Mouse (Mus musculus) limb, embryonic 14.5 days (tissue): ENCODE data around the gene Stil. TPM values are rescaled to one million over a fixed set of nuclear protein-coding genes. Genes with fewer than 3 reads are reported as not detected.

Experiments used
- ATAC-seq: fragments of 200-750 bp; cut with Nextera tagmentation; 2 replicates; pipeline ENCODE4 v1.8.0; 2017; ENCODE audit warnings: low read depth, moderate number of reproducible peaks, moderate TSS enrichment; ENCODE audit not compliant: low FRiP score
- DNase-seq: peaks from one replicate; pipeline ENCODE4 v3.0.0-alpha.2; 2015; ENCODE audit warnings: low spot score
- H3K27ac ChIP-seq: fragments of 300-500 bp; sonication (generic); replicated peaks from 2 replicates; pipeline ENCODE4 v1.5.1; 2014; ENCODE audit warnings: low read depth, mild to moderate bottlenecking, low read length, moderate library complexity, mixed read lengths
- H3K27me3 ChIP-seq: fragments of 300-500 bp; sonication (generic); 2 replicates; pipeline ENCODE4 v1.6.1; 2014; ENCODE audit warnings: low read length, mixed read lengths; ENCODE audit not compliant: control insufficient read depth, insufficient read depth
- H3K36me3 ChIP-seq: fragments of 300-500 bp; sonication (generic); 2 replicates; pipeline ENCODE4 v1.6.1; 2014; ENCODE audit warnings: mild to moderate bottlenecking, low read length, moderate library complexity, mixed read lengths; ENCODE audit not compliant: control insufficient read depth, insufficient read depth
- H3K4me1 ChIP-seq: fragments of 300-500 bp; sonication (generic); 2 replicates; pipeline ENCODE4 v1.6.1; 2014; ENCODE audit warnings: antibody characterized with exemption, low read length, mixed read lengths; ENCODE audit not compliant: control insufficient read depth, insufficient read depth
- H3K4me2 ChIP-seq: fragments of 300-500 bp; sonication (generic); replicated peaks from 2 replicates; pipeline ENCODE4 v1.6.1; 2014; ENCODE audit warnings: low read depth, mild to moderate bottlenecking, low read length, moderate library complexity; ENCODE audit not compliant: severe bottlenecking
- H3K4me3 ChIP-seq: fragments of 300-500 bp; sonication (generic); replicated peaks from 2 replicates; pipeline ENCODE4 v1.5.1; 2014; ENCODE audit warnings: low read length
- H3K9ac ChIP-seq: fragments of 300-500 bp; sonication (generic); 2 replicates; pipeline ENCODE4 v1.6.1; 2014; ENCODE audit warnings: mild to moderate bottlenecking, low read depth, low read length, moderate library complexity; ENCODE audit not compliant: severe bottlenecking
- H3K9me3 ChIP-seq: fragments of 300-500 bp; sonication (generic); 2 replicates; pipeline ENCODE4 v1.6.1; 2016; ENCODE audit warnings: low read length; ENCODE audit not compliant: control insufficient read depth
- POLR2A ChIP-seq: fragments of 200-500 bp; IDR thresholded peaks from 2 replicates; pipeline ENCODE4 v1.8.0; 2012; ENCODE audit warnings: inconsistent platforms, mild to moderate bottlenecking, moderate library complexity, borderline replicate concordance; ENCODE audit not compliant: insufficient read depth, insufficient read length; ENCODE audit errors: extremely low read depth
- WGBS: fragments of 180-500 bp; shearing (Covaris S2); extraction: QIAGEN DNeasy Blood & Tissue Kit; methylation state at CpG from one replicate; pipeline ENCODE4 v1.1.7; 2014; 5-methylcytosine and 5-hydroxymethylcytosine counted together
- polyA plus RNA-seq, 2 experiments: library from polyadenylated mRNA; depleted of rRNA in 1 of 2; stranded (reverse) in 1 of 2; unstranded in 1 of 2; fragments of >200 nt; fragmentation: Nextera tagmentation in 1 of 2; extraction: Ambion mirVana in 1 of 2; gene quantifications; 2 replicates each; pipeline versions ENCODE4 v1.2.1 to v1.2.3; 2012 to 2014

The Stil gene
- polyA plus RNA-seq, 2 experiments, result 12.8 to 16.2 TPM

DNA sequence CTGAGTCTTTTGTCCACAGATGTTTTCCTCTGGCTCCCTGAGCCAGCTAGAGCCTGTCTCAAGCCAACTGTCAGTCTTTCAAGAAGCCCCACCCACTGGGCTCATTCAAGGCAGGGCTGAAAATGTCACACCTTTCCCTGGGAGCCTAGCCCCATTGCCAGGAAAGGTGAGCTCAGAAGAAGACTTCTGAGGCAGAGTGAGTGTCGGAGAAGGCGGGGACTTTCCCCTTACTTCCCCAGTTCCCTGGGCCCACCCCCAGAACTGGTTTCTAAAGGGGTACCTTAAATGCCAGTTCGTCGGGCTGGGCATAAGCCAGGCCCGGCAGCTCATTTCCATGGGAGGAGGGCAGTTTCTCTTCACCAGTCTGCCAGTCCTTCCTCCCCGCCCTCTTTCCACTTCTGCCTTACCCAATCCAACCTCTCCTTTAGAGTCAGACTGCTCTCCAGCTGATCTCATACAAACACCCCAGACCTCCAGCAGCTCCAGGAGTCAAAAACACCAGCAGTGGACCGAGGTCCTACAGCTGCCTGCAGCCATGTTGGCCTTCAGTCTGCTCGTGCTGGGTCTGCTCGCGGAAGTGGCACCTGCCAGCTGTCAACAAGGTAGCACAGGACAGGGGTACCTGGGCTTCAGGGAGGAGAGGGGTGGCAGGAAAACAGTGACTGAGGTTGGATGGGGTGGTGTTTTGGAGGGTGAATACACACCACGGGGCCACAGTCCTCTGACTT is 88.8 kb downstream of the Stil start, which contains the start of gene Pdzk1ip1:
TSS of gene Pdzk1ip1 (plus strand) at position 98 of the 728 bp plus-strand sequence.
- no peaks in the 10 kb centered on the region for H3K9me3 ChIP-seq
- peak within 1 kb of the TSS; percentile 19; the same call in 1 of the 2 replicates for H3K4me2 ChIP-seq
- H3K4me3 ChIP-seq, result no peak within 1 kb of the TSS
- H3K27ac ChIP-seq, result no peak within 1 kb of the TSS
- 0 out of 2 replicates have a peak, but pooled peaks cover 15% of the 10 kb centered on the region for H3K27me3 ChIP-seq
- H3K4me1 ChIP-seq, result no peaks in the 10 kb centered on the region
- no peak for DNase-seq
- no peak for ATAC-seq
- TF ChIP-seq POLR2A, result no peak
- no peak within 1 kb of the TSS; the same call in 1 of the 2 replicates for H3K9ac ChIP-seq
- WGBS, result 8% methylated on average over 11 of the region's 11 CpGs
- H3K36me3 ChIP-seq, result no peaks in the 10 kb centered on the region

GRCm38 (mm10) chr4:115090592-115090991 is 90.6 kb downstream of the Stil start:
- no peak for ATAC-seq
- Histone ChIP-seq H3K4me3 (no peak overlapping the region), H3K4me1 (0 out of 2 replicates have a peak, but pooled peaks cover 1% of the 10 kb centered on the region), H3K27ac (no peak overlapping the region), H3K9me3 (no peaks in the 10 kb centered on the region), H3K36me3 (no peaks in the 10 kb centered on the region), H3K9ac (no peak overlapping the region), H3K27me3 (peaks cover 29% of the 10 kb centered on the region), H3K4me2 (no peak overlapping the region)
- no peak for TF ChIP-seq POLR2A
- 41% methylated on average over 2 of the region's 2 CpGs for WGBS
- DNase-seq, result no peak

- H3K27ac ChIP-seq, result no peak overlapping the region
- no peak overlapping the region for H3K4me3 ChIP-seq
- DNase-seq, result no peak
- no peaks in the 10 kb centered on the region for H3K36me3 ChIP-seq
- no peak for TF ChIP-seq POLR2A
- H3K9me3 ChIP-seq, result no peaks in the 10 kb centered on the region
- H3K27me3 ChIP-seq, result peaks cover 39% of the 10 kb centered on the region
- 59% methylated on average over 3 of the region's 3 CpGs for WGBS
- no peak for ATAC-seq
- no peak overlapping the region for H3K4me2 ChIP-seq
- peaks cover 10% of the 10 kb centered on the region for H3K4me1 ChIP-seq
- H3K9ac ChIP-seq, result no peak overlapping the region
Measured at GRCm38 (mm10) chr4:115091806-115092205, 91.8 kb downstream of the Stil start.

Other genes with a start within 250 kb of the Stil start
- gene Gm12830, start 178.4 kb upstream of the Stil start, polyA plus RNA-seq (2012; rRNA removed), result not detected in 2 replicates
- not detected in 2 replicates for gene Gm12830, start 178.4 kb upstream of the Stil start, polyA plus RNA-seq (2014; fragmentation: Nextera tagmentation; extraction: Ambion mirVana)
- gene Foxd2, start 91.3 kb upstream of the Stil start, polyA plus RNA-seq (2012; rRNA removed), result 3.9 and 6.6 TPM in 2 replicates
- 1.2 and 1.5 TPM in 2 replicates for gene Foxd2, start 91.3 kb upstream of the Stil start, polyA plus RNA-seq (2014; fragmentation: Nextera tagmentation; extraction: Ambion mirVana)
- gene Foxe3, start 74.1 kb upstream of the Stil start, polyA plus RNA-seq (2012; rRNA removed), result not detected in 2 replicates
- gene Foxe3, start 74.1 kb upstream of the Stil start, polyA plus RNA-seq (2014; fragmentation: Nextera tagmentation; extraction: Ambion mirVana), result not detected in 2 replicates
- gene Cmpk1, start 12.9 kb upstream of the Stil start, polyA plus RNA-seq (2012; rRNA removed), result 37.0 and 42.4 TPM in 2 replicates
- 103 and 120 TPM in 2 replicates for gene Cmpk1, start 12.9 kb upstream of the Stil start, polyA plus RNA-seq (2014; fragmentation: Nextera tagmentation; extraction: Ambion mirVana)
- gene Tal1, start 56.3 kb downstream of the Stil start, polyA plus RNA-seq (2012; rRNA removed), result 3.4 and 4.4 TPM in 2 replicates
- gene Tal1, start 56.3 kb downstream of the Stil start, polyA plus RNA-seq (2014; fragmentation: Nextera tagmentation; extraction: Ambion mirVana), result 1.6 and 1.7 TPM in 2 replicates
- 11.3 and 12.0 TPM in 2 replicates for gene Pdzk1ip1, start 88.5 kb downstream of the Stil start, polyA plus RNA-seq (2012; rRNA removed)
- 14.7 and 21.9 TPM in 2 replicates for gene Pdzk1ip1, start 88.5 kb downstream of the Stil start, polyA plus RNA-seq (2014; fragmentation: Nextera tagmentation; extraction: Ambion mirVana)
- 0.03 TPM in 2 replicates for gene Cyp4x1, start 134.1 kb downstream of the Stil start, polyA plus RNA-seq (2012; rRNA removed)
- 0.11 TPM in 1 of 2 replicates, not detected in the other for gene Cyp4x1, start 134.1 kb downstream of the Stil start, polyA plus RNA-seq (2014; fragmentation: Nextera tagmentation; extraction: Ambion mirVana)
- not detected in 2 replicates for gene Cyp4a29, start 241.9 kb downstream of the Stil start, polyA plus RNA-seq (2012; rRNA removed)
- not detected in 2 replicates for gene Cyp4a29, start 241.9 kb downstream of the Stil start, polyA plus RNA-seq (2014; fragmentation: Nextera tagmentation; extraction: Ambion mirVana)